Mouse (Mus musculus): ENCODE data around the gene B2m.
"Not testable (repeated sequence)": the region's sequence is repeated elsewhere in the genome, so short reads cannot be mapped to it uniquely, and the experiment has no call there.

B2m gene

DNA sequence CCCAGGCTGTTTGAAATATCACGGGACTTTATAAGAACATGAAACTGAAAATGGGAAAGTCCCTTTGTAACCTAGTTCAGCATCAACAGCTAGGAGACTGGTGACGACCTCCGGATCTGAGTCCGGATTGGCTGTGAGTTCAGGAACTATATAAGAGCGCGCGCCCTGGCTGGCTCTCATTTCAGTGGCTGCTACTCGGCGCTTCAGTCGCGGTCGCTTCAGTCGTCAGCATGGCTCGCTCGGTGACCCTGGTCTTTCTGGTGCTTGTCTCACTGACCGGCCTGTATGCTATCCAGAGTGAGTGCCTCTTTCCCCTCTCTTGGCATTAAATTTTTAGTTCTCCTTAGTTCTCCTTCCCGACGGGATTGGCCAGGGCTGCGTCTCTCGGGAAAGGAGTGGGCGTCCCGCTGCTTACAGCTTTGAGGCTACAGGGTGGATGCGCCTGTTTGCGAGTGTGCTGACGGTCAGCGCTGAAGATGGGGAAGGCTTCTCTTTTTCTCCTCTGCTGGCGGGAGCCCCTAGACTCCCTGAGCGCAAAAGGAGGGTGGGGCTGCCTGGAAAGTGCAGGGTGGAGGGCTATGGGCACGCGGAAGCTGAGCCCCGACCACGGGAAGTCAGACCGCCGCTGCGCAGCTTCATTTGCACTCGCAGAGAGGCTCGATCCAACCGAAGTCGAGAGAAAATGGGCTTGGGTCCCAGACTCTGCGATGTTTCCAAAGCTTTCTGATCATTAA lies at the start of gene B2m:
Gene B2m, plus strand, starts transcription at position 179 of the 734 bp plus-strand sequence.
- peak; percentile 96 to 97 for DNase-seq

DNA sequence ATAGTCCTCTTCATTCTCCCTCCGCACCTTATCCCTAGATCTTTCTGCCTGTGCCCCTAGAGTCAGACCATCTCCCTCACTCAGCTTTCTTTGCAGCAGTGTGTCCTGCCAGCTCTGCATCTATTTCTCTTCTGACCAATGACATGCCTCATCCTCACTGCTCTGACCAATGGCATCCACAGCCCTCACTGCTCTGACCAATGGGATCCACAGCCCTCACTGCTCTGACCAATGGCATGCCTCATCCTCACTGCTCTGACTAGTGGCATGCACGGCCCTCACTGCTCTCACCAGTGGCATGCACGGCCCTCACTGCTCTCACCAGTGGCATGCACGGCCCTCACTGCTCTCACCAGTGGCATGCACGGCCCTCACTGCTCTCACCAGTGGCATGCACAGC lies 49.8 kb upstream of the B2m start:
- not testable (repeated sequence) for DNase-seq

DNA sequence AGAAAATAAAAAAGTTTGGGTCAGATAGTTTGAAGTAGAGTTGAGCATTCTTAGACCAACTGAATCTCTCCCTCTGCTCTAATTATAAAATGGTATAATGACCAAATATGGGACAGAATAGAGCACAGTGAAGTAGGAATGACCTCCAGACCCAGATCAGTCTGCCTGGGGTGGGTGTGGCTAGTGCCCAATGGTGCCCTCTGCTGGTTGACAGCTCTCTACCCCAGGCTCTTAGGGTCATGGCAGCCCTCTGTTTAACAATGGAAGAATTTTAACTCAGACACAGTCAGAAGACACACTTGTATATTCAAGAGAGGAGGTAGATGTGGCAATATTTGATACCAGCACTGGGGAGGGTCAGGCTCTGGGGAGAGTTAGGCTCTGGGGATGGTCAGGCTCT lies 45.4 kb upstream of the B2m start:
- peak; percentile 49 to 59 for DNase-seq

DNA sequence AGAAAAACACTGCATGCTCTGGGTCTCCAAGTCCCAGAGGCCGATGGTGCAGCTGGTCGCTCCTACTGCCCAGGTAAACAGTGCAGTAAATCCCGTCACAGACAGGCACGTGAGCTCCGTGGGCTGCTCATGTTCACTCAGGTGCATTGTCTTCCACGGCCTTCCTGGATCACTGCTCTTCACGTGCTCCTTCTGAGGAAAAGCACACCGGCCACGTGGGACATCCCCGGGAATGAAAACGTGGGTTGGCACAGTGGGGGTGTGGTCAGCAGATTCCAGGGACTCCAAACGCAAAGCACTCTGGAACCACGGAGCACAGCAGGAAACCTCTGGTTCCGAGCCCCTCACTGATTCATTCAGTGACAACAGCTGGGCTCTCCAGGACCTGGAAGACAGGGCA lies 39.4 kb upstream of the B2m start:
- DNase-seq, result peak; percentile 63 to 79

DNA sequence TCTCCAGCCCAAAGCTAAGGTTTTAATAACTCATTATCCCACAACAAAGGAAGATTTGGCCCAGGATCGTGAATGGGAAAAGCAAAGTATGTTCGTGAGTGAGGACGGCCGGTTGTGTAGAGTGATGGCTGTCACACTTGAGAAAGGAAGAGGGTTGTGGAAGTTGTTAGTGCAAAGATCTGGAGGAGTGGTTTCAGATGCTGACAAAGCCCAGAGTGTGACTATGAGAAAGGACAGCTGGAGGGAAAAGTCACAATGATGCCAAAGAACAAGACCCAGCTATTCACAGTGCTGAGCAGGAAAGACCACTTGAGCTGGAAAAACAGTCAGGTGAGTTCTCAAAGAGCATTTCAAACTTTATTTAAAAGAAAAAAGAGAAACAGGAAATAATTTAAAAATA lies 37.8 kb upstream of the B2m start:
- DNase-seq, result no peak

DNA sequence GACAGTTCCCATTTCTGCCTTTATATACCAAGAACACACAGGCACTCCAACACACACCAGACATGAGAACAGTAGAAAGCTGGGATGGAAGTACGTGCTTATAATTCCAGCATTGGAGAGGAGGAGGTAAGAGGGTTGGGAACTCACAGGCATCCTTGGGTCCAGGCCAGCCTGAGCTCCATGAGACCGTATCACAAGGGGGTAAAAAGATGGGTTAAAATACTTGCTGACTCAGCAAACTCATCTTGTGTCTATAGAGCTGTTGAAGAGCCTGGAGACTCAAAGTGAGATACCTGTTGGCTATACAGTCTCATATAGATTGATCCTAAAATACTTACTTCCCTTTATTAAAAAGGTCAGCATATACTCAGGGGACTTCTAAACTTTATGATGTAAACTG lies 30.6 kb upstream of the B2m start:
- no peak for DNase-seq

DNA sequence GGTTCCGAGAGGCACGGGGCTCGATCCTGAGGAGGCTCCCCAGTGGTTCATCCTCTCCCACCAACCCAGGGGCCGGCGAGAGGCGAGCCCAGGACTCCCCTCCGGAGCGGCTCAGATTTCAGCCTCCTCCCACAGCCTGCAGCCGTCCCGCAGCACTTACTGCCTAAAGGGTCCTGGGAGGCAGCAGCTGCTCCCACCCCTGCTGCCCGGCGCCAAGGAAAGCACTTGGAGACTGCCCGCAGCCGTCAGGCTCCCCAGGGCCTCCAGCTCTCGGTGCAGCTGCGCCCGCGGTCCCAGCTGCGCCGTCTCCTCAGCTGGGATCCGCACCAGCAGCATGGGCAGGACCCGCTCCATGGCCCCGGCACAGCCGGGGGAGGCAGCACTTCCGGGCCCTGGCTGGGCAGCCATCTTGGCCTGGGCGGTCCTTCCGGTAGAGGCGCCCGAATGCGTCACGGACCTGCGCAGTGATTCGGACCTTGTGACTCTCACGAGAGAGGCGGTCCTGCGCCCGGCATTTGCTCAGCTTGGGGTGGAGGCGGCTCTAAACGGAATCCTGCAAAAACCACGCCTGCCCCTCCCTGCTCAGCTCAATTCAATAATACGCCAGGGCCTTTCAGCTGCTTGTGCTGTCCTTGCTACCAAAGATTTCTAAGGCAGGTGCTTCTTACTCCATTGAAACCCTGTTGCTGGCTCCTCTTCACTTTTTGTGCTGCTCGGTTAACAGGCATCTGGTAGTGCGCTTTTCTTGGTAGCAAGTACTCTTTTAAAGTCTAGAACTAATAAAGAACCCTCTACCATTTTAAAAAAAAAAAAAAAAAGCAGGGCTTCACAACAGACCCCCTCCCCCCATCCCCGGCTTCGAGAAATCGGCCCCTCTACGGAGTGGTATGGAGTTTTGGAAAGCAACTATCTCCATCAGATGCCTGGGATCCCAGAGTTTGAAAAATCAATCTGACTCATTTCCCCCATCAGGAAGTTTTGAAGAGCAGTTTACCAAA lies 29.2 kb upstream of the B2m start, which contains the start of gene Spg11:
Gene Spg11, minus strand, starts transcription at position 426 of the 998 bp plus-strand sequence.
- DNase-seq, result peak; percentile 98 to 99

DNA sequence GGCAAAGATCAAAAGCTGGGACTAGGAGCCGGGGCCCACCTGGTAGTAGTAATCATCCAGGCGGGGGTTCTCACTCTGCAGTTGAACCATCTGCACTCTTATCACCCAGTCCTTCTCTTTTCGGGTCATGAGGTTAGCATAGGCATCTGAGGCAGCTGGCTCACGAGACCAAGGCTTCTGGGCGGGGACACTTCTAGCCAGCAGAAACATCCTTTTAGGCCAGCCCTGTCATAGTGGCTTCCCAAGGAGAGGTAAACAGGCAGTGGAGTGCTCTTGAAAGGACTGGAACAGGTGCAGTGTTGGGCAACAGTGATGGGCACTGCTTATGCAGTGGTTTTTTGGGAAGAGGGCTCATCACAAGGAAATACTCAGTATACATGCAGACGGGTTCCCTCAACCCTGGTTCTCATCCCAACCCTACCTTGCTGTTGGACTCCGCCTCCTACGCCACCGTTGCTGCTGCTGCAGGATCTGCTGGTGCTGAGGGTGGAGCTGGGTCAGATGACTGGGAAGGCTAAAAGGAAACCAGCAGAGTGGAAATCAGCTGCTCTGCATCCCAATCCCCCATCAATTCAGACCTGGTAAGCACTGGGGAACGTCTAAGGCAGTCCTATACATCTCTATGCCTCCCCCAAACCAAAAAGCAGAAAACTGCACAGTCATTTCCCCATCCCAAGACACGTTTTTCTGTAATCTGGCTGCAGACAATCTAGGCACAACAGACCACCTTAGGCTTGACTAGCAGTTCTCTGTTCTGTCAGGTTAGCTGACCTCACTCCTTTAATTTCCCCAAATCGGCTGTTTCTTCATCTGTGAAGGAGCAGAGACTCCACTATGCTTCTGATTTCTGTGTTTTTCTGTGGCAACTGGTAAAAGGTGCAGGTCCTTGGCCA lies 21.6 kb upstream of the B2m start:
- DNase-seq, result no peak

DNA sequence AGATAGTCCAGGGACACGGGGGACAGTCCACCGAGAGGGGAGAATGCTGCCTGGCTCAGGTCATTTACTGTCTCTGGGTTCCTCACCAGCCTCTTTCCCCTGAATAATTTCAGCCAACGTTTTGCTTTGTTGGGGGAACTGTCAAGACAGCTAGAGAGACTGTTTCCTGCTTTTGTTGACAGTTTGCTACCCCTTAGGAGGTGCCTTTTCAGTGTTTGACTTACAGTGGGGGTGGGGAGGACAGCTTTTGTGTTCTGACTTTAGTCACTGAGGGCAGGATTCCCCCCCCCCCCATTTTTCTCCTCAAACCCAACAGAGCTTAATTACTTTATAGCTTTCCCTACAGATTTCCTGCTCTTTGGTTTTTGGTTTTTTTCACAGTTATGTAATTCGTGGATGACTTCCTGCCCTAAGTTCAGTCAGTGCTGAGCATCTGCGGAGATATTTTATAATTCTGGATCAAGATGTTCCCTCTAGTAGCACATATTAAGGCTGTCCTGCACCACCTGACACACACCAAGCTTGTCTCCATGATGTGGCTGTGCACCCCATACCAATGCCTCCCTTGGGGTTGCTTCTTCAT lies 20.6 kb upstream of the B2m start:
- no peak for DNase-seq

DNA sequence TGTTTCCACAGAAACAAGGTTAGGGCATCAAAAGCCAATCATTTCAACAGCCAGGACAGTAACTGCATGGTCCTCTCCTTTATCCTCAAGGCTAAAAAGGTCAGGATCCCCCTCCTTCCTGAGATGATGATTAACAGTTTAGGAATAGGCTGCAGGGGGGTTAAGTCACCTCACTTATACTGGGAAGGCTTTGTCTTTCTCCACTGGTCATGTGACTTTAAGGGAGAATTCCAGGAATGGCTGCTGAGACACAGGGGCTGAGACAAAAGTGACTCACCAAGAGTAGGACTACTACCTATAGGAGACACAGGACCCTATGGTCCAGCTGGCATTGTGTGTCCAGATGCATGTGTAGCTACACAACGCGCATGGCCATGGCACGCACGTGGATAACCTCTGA lies 19.9 kb upstream of the B2m start:
- DNase-seq, result no peak

DNA sequence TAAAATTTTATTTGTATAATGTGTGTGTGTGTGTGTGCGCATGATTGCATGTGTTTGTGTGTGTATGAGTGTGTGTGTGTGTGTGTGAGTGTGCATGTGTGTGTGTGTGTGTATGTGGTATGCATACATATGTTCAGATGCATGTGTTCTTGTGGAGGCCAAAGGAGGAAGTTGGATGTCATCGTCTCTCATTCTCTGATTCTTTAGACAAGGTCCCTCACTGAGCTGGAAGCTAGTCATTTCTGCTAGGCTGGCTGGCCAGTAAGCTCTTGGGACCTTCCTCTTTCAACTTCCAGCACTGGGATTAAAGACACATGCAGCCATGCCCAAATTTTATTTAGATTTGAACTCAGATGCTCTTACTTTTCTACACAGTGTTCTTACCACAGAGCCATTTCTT lies 15.4 kb upstream of the B2m start:
- DNase-seq, result no peak

DNA sequence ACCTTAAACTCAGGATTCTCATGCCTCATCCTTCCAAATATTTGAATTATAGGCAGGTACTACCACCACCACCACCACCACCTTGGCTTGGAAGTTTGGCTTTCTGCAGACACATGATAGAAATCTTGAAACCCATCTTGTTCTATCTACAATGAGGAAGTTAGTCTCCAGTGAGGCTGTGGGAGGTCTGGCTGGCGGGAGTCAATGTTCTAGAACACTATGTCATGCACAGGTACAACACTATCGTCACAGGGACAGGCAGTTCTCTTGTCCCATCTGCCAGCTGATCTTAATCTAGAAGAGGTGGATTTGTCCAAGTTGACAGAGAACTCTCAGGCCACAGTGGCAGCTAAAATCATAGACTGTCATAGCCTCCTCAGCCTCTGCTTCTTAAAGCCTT lies 14.9 kb upstream of the B2m start:
- no peak for DNase-seq

DNA sequence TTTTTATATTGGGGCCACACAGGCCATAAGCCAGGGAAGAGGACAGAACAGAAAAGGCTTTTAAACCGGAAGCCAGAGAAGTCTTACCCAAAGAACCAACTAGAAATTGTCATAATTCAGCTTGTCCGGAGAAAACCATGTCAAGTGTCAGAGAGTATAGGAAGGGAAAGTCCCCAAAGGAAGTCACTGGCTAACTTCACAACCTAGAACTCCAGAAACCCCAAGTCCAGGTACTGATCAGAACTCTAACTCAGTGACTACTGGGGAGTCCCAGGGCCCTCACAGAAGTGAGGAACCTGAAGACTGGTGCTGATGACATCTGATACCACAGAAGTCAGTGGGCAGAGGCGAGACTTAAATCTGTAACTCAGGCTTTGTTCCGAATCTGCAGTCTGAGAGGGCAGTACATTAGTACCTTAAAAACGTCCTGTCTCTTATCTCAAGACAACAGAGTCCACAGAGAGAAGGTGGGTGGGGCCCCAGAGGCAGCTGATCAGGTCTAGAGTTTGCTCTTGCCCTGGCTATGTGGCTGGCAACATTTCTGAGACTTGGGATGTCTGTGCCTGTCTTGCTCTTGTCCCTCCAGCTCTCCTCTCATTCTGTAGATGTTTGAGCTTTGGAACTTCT lies 9.5 kb upstream of the B2m start:
- DNase-seq, result no peak

DNA sequence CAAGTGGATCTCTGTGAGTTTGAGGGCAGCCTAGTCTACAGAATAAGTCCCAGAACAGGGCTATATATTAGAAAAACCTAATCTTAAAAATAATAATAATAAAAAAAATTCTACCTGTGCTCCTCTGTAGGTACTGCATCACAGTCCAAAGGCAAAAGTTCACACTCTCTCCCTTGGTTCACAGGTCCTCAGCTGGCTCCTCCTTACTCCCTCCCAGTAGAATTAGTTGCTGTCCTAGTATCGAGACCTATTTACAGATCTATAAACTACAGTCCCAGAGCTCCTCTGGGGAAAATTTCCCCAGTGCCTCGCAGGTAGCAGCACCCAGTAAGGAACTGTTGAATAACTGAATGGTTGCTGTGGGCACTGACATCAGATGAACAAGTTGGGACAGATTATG lies 6.7 kb upstream of the B2m start:
- DNase-seq, result no peak

DNA sequence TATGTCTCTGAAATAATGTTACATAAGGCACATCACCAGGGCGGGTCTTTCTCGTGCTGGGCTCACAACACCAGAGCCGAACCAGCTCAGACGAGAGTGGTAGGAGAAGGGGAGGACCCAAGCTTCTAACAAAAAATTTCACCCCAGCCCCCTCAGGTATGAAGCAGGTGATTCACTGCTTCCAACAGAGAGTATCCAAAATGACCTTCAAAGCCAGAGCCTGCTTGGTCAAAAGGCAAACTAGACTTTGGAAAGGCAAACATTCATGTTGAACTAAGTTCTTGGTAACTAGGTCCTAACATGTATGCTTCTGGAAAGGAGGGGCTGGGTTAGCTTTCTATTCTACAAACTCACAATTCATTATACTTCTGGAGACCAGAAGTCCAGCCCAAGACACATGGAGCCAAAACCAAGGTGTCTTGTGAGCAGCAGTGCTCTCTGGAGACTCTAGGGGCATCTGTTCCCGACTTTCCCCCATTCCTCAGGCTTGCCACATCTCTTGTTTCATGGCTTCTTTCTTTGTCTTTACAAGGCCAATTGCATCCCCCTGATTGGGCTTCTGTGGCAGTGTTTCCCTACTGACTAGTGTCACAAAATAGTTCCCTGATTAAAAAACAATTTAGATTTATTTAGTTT lies 6.0 kb upstream of the B2m start:
- no peak for DNase-seq

DNA sequence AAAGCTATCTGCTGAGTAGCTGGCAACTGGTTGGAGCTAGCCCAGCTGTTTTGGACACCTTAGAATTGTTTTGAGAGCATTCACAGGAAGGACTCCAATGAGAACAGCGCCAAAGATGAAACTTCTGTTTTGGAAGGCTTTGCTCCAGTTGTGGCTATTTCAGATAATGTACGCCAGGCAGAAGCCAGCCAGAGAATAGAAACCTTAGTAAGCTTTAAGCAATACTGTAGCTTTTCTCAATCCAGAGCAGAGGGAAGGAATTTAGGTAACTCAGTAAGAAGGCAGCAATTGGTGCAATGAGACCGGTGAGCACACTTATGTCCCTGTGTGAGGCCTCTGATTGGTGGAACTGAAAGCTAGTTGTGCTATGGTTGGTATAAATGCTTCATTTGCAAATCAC lies 4.4 kb upstream of the B2m start:
- DNase-seq, result no peak

DNA sequence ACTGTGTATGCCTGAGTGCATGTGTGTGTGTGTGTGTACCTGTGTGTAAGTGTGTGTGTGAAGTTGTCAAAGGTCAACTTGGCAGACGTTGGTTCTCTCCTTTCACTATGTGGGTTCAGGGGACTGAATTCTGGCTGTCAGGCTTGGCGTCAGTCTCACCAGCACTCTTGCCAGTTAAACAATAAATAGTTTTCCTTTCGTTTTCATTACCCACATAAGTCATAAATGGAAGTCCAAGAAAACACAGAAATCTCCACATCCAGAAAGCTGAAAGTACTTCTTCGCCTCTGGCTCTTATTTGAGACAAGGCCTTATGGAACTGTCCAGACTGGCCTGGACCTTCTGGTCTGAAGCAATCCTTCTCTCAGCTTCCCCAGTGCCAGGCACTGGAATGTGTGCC lies 1.7 kb upstream of the B2m start:
- no peak for DNase-seq

DNA sequence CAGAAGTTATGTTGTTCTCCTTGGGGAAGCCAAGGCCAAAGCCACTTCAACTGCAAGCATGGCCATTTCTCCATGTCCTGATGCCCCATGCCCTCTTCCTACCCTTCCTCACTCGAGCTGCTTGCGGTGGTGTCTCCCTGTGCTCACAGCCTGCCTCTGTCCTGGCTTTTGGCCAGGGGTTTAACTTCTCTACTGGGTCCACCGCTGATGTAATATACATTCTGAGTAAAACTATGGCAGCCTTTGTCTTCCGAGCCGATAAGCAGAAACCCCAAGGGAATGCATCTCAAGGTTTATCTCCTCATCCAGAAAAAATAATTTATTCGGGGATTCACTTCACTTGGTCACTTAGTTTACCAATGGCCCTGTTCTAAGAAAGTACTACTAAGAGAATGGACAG lies 799 bp upstream of the B2m start:
- peak; percentile 18 to 50 for DNase-seq

DNA sequence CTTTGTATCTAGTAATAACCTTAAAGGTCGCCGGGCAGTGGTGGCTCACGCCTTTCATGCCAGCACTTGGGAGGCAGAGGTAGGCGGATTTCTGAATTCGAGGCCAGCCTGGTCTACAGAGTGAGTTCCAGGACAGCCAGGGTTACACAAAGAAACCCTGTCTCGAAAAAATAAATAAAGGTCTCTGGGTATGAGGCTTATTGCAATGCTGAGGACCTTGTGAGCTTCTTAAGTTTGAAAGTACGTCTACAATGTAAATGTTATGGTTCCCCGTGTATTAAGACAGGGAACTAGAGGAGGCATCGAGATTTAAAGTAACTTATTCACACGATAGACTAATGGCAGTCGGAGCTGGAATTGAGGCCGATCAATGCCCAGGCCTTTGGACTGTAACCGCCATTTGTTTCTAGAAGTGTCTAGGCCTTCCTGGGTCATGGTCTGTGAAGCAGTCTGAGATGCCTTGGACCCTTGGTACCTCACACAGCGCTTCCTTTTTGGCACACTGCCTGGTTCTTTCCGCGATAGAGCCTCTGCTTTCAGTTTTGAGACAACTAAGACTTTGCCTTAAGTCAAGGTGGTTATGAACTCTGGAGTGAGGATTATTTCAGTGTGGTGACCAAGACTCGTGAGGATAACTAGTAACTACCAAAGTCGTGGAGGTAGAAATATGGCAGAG lies 894 bp downstream of the B2m start:
- DNase-seq, result peak; percentile 90 to 91

DNA sequence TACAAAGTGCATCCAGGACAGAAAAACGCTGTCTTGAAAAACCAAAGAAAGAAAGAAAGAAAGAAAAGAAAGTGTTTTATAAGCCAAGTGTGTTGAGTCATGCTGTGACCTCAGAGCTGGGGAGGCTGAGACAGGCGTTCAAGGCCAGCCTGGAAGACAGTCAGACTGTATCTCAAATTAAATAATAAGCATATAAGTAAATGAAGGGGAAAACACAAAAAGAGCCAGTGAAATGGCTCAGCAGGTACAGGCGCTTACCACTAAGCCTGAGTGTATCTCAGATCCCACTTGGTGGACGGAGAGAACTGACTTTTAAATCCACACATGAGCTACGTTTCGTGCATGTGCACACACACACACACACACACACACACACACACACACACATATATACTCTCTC lies 1.8 kb downstream of the B2m start:
- DNase-seq, result no peak

DNA sequence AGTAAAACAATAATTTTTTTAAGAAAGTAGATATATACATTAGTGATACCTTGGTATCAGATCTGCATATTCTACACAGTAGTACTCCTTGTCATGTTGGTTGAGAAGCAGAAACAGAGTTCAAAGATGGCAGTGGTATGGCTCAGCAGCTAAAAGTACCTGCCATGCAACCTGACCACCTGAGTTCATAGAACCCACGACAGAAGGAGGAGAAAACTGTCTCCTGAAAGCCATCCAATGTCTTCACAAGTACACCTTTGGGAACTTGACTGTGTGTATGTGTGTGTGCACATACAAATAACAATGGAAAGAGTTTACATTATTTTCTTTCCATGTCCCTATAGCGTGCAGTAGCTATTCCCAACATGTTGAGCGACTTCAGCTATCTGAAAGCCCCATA lies 2.2 kb downstream of the B2m start:
- no peak for DNase-seq

Data from kidney, postnatal 25 days (tissue).